Mouse (Mus musculus) heart, postnatal 0 days (tissue): ENCODE measurements around the gene Col12a1.

ENCODE experiments used
- CTCF ChIP-seq: IDR thresholded peaks from 2 replicates; pipeline ENCODE4 v1.5.1; 2016; ENCODE audit warnings: antibody characterized with exemption, control low read depth, low read depth
- EP300 ChIP-seq: IDR thresholded peaks from 2 replicates; pipeline ENCODE4 v1.6.1; 2016; ENCODE audit warnings: antibody characterized with exemption, low read depth

DNA sequence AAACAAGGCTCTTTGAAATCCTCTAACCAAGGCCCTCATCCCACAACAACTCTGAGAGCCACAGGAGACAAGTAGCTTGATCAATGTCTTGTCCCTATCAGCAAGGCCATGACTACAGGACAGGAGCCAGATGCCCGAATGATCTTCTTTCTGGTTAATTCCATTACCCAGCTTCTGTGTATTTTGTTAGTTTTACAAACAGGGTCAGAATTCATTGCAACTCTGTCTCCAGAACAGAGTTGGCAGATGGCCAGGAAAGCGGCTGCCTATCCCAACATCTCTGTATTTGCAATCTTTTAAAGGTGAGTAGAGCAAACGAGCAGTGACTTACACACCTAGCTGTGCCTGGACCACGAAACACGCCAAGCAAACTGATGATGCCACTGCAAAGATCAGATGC lies 11.7 kb upstream of the Col12a1 start:
- no peak for TF ChIP-seq CTCF
- TF ChIP-seq EP300 = no peak
